Mouse (Mus musculus) lung, adult 10 weeks (tissue): ENCODE measurements around the gene Dolpp1. TPM values are rescaled to one million over a fixed set of nuclear protein-coding genes. Genes with fewer than 3 reads are reported as not detected.

ENCODE experiments used
- polyA plus RNA-seq: library from polyadenylated mRNA; stranded (reverse); fragments of 350-450 nt; fragmentation: Illumina TruSeq; extraction: RNeasy Lipid Tissue Mini Kit (QIAGEN cat#74804); gene quantifications from one replicate; pipeline ENCODE4 v1.2.3, GENCODE M21; 2014; ENCODE audit warnings: low read depth, low replicate concordance; ENCODE audit not compliant: insufficient read depth

Dolpp1 gene
- 10.8 TPM for polyA plus RNA-seq

GRCm38 (mm10) chr2:30392114-30392576 lies at the start of gene Dolpp1:
TSS of gene Dolpp1 (plus strand) at chr2:30392254.

GRCm38 (mm10) chr2:30358533-30359531 lies 33.2 kb upstream of the Dolpp1 start, which contains the start of gene Sh3glb2:
TSS of gene Sh3glb2 (minus strand) at chr2:30359337.

DNA sequence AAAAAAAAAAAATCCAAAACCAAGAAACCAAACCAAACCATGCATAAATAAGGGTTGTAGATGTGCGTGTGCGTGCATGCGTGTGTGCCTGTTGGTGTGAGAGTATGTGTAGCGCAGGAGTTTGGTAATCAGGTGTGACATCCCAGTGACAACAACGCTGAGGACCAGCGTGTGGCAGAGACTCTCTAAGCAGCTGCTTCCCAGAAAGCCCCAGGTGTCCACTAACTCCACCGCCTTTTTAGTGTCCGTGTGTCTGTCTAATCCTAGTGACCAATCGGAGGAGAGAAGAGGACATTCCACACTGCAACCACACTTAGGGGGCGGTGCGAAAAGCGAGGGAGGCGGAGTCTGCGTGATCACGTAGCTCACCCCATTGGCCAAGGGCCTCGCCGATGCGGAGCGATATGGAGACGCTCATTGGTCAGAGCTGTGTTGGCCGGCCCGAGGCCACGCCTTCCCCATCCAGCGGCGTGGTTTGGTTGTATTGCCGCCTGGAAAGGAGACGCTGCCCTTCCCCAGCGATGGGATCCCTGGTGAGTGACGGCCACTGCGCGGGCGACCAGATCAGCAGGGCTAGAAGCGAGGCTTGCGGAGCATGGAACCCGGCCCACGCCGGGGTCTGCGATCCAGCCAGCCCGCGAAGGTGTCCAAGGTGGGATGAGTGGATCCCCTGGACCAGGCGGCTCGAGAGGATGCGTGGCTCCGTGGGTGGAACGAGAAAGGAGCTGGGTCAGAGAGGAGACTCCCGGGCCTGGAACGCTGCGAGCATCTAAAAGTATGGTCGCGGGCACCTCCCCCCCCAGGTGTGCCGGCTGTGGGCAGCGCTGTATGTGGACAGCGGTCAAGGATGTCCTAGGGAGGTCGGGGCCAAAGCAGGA lies 28.0 kb upstream of the Dolpp1 start, which contains the start of gene Miga2:
Gene Miga2 (plus strand): TSS at position 461 of the 878 bp plus-strand sequence.

GRCm38 (mm10) chr2:30415157-30415935 lies 23.3 kb downstream of the Dolpp1 start, which contains the start of gene Crat:
TSS of gene Crat (minus strand) at chr2:30415813.

GRCm38 (mm10) chr2:30415936-30416648 lies 24.0 kb downstream of the Dolpp1 start, which contains the start of gene Ptpa:
TSS of gene Ptpa (plus strand) at chr2:30416039.

Other genes starting within 250 kb of the Dolpp1 start
- gene Endog, start 220.8 kb upstream of the Dolpp1 start, polyA plus RNA-seq: 20.2 TPM
- gene Spout1, start 213.8 kb upstream of the Dolpp1 start, polyA plus RNA-seq: 13.8 TPM
- gene Kyat1, start 186.4 kb upstream of the Dolpp1 start, polyA plus RNA-seq: 11.1 TPM
- gene Lrrc8a, start 154.5 kb upstream of the Dolpp1 start, polyA plus RNA-seq: 16.7 TPM
- gene Gm28035, start 151.7 kb upstream of the Dolpp1 start, polyA plus RNA-seq: 0.40 TPM
- gene Phyhd1, start 126.1 kb upstream of the Dolpp1 start, polyA plus RNA-seq: 16.4 TPM
- gene Gm28038, start 111.2 kb upstream of the Dolpp1 start, polyA plus RNA-seq: not detected
- 11.8 TPM for gene Dolk, start 105.9 kb upstream of the Dolpp1 start, polyA plus RNA-seq
- 7.2 TPM for gene Nup188, start 105.9 kb upstream of the Dolpp1 start, polyA plus RNA-seq
- gene Sh3glb2, start 32.9 kb upstream of the Dolpp1 start, polyA plus RNA-seq: 41.3 TPM
- gene Miga2, start 28.0 kb upstream of the Dolpp1 start, polyA plus RNA-seq: 11.2 TPM
- gene Crat, start 23.6 kb downstream of the Dolpp1 start, polyA plus RNA-seq: 23.8 TPM
- 94.8 TPM for gene Ptpa, start 23.8 kb downstream of the Dolpp1 start, polyA plus RNA-seq
- gene Ier5l, start 82.0 kb downstream of the Dolpp1 start, polyA plus RNA-seq: 3.5 TPM
- 0.85 TPM for gene Cstad, start 202.8 kb downstream of the Dolpp1 start, polyA plus RNA-seq